Mouse (Mus musculus) limb, embryonic 11.5 days (tissue): ENCODE measurements at regions not wholly inside any gene's neighbourhood (a gene's known extent, or its start where the extent isn't known, plus 50 kb on each side); places are given as distances from the start of the nearest gene placed in this dataset.

Experiments
- ATAC-seq: fragments of 200-750 bp; cut with Nextera tagmentation; 2 replicates; pipeline ENCODE4 v1.8.0; 2017; ENCODE audit warnings: low read depth; ENCODE audit not compliant: insufficient number of reproducible peaks, low FRiP score, low TSS enrichment
- DNase-seq: peaks from one replicate; pipeline ENCODE4 v3.0.0-alpha.2; 2015; ENCODE audit warnings: low spot score
- H3K27ac ChIP-seq: fragments of 300-500 bp; sonication (generic); replicated peaks from 2 replicates; pipeline ENCODE4 v1.5.1; 2014; ENCODE audit warnings: low read depth, mild to moderate bottlenecking, low read length
- H3K27me3 ChIP-seq: fragments of 300-500 bp; sonication (generic); 2 replicates; pipeline ENCODE4 v1.6.1; 2014; ENCODE audit warnings: mild to moderate bottlenecking, low read length, mixed read lengths; ENCODE audit not compliant: control insufficient read depth, insufficient read depth
- H3K36me3 ChIP-seq: fragments of 300-500 bp; sonication (generic); 2 replicates; pipeline ENCODE4 v1.6.1; 2014; ENCODE audit warnings: mild to moderate bottlenecking, low read length, moderate library complexity, mixed read lengths; ENCODE audit not compliant: control insufficient read depth, insufficient read depth
- H3K4me1 ChIP-seq: fragments of 300-500 bp; sonication (generic); 2 replicates; pipeline ENCODE4 v1.6.1; 2014; ENCODE audit warnings: low read length, mixed read lengths; ENCODE audit not compliant: control insufficient read depth, insufficient read depth
- H3K4me2 ChIP-seq: fragments of 300-500 bp; sonication (generic); 2 replicates; pipeline ENCODE4 v1.6.1; 2014; ENCODE audit warnings: low read depth, mild to moderate bottlenecking, moderate library complexity; ENCODE audit not compliant: severe bottlenecking
- H3K4me3 ChIP-seq: fragments of 300-500 bp; sonication (generic); 2 replicates; pipeline ENCODE4 v1.5.1; 2014; ENCODE audit warnings: low read depth, low read length
- H3K9ac ChIP-seq: fragments of 300-500 bp; sonication (generic); 2 replicates; pipeline ENCODE4 v1.6.1; 2014; ENCODE audit warnings: mild to moderate bottlenecking, low read length
- H3K9me3 ChIP-seq: fragments of 300-500 bp; sonication (generic); 2 replicates; pipeline ENCODE4 v1.6.1; 2016; ENCODE audit warnings: low read length; ENCODE audit not compliant: control insufficient read depth
- WGBS: fragments of 180-500 bp; shearing (Covaris S2); extraction: QIAGEN DNeasy Blood & Tissue Kit; methylation state at CpG from one replicate; pipeline ENCODE4 v1.1.7; 2014; 5-methylcytosine and 5-hydroxymethylcytosine counted together

GRCm38 (mm10) chr14:47986941-47987340 lies 133.7 kb upstream of the Peli2 start:
- Histone ChIP-seq H3K4me1 (no peaks in the 10 kb centered on the region), H3K27ac (no peak overlapping the region), H3K27me3 (no peaks in the 10 kb centered on the region), H3K4me2 (no peak overlapping the region), H3K36me3 (no peaks in the 10 kb centered on the region), H3K9me3 (no peaks in the 10 kb centered on the region), H3K9ac (no peak overlapping the region), H3K4me3 (no peak overlapping the region)
- 23% methylated on average over 5 of the region's 5 CpGs for WGBS
- ATAC-seq (no peak), DNase-seq (no peak)

GRCm38 (mm10) chr14:47987392-47988075 lies 133.1 kb upstream of the Peli2 start:
- Histone ChIP-seq H3K4me2 (no peak overlapping the region), H3K9ac (no peak overlapping the region), H3K36me3 (no peaks in the 10 kb centered on the region), H3K9me3 (no peaks in the 10 kb centered on the region), H3K4me3 (no peak overlapping the region), H3K4me1 (no peaks in the 10 kb centered on the region), H3K27ac (no peak overlapping the region), H3K27me3 (no peaks in the 10 kb centered on the region)
- 29% methylated on average over 7 of the region's 7 CpGs for WGBS
- DNase-seq, result peak; percentile 28
- no peak for ATAC-seq

- Histone ChIP-seq H3K27me3 (no peaks in the 10 kb centered on the region), H3K4me2 (no peak overlapping the region), H3K9me3 (no peaks in the 10 kb centered on the region), H3K4me3 (no peak overlapping the region), H3K36me3 (no peaks in the 10 kb centered on the region), H3K27ac (no peak overlapping the region), H3K9ac (no peak overlapping the region), H3K4me1 (no peaks in the 10 kb centered on the region)
- DNase-seq (no peak), ATAC-seq (no peak)
- WGBS, result 61% methylated on average over 3 of the region's 3 CpGs
Observed at GRCm38 (mm10) chr14:47988131-47988530, 132.5 kb upstream of the Peli2 start.

GRCm38 (mm10) chr14:47989315-47989714 lies 131.3 kb upstream of the Peli2 start:
- no peak for ATAC-seq

GRCm38 (mm10) chr14:47990716-47991115 lies 129.9 kb upstream of the Peli2 start:
- ATAC-seq (no peak), DNase-seq (no peak)
- Histone ChIP-seq H3K4me3 (no peak overlapping the region), H3K9me3 (no peaks in the 10 kb centered on the region), H3K36me3 (no peaks in the 10 kb centered on the region), H3K9ac (no peak overlapping the region), H3K27ac (no peak overlapping the region), H3K4me1 (no peaks in the 10 kb centered on the region), H3K4me2 (no peak overlapping the region), H3K27me3 (no peaks in the 10 kb centered on the region)
- 81% methylated on average over 3 of the region's 3 CpGs for WGBS

More at GRCm38 (mm10) chr14:47989315-47989714, 131.3 kb upstream of the Peli2 start:
- H3K9me3 ChIP-seq, result no peaks in the 10 kb centered on the region
- H3K27ac ChIP-seq, result no peak overlapping the region
- H3K4me2 ChIP-seq, result no peak overlapping the region
- no peak overlapping the region for H3K4me3 ChIP-seq
- H3K27me3 ChIP-seq, result no peaks in the 10 kb centered on the region
- no peaks in the 10 kb centered on the region for H3K36me3 ChIP-seq
- H3K9ac ChIP-seq, result no peak overlapping the region
- 76% methylated on average over 5 of the region's 5 CpGs for WGBS
- no peak for DNase-seq
- no peaks in the 10 kb centered on the region for H3K4me1 ChIP-seq

GRCm38 (mm10) chr14:47991546-47991945 lies 129.1 kb upstream of the Peli2 start:
- ATAC-seq (no peak), DNase-seq (no peak)
- H3K27ac ChIP-seq, result no peak overlapping the region

GRCm38 (mm10) chr14:47992091-47992490 lies 128.5 kb upstream of the Peli2 start:
- H3K27ac ChIP-seq, result no peak overlapping the region
- no peak overlapping the region for H3K4me3 ChIP-seq
- no peaks in the 10 kb centered on the region for H3K4me1 ChIP-seq
- ATAC-seq (no peak), DNase-seq (no peak)
- H3K36me3 ChIP-seq, result no peaks in the 10 kb centered on the region
- H3K9me3 ChIP-seq, result no peaks in the 10 kb centered on the region
- H3K27me3 ChIP-seq, result no peaks in the 10 kb centered on the region
- H3K9ac ChIP-seq, result no peak overlapping the region
- no peak overlapping the region for H3K4me2 ChIP-seq
- WGBS, result 75% methylated on average over 5 of the region's 5 CpGs

More at GRCm38 (mm10) chr14:47991546-47991945, 129.1 kb upstream of the Peli2 start:
- WGBS, result 92% methylated on average over 7 of the region's 7 CpGs
- H3K4me3 ChIP-seq, result no peak overlapping the region
- H3K4me1 ChIP-seq, result no peaks in the 10 kb centered on the region
- H3K9me3 ChIP-seq, result no peaks in the 10 kb centered on the region
- no peaks in the 10 kb centered on the region for H3K36me3 ChIP-seq
- H3K4me2 ChIP-seq, result no peak overlapping the region
- H3K27me3 ChIP-seq, result no peaks in the 10 kb centered on the region
- no peak overlapping the region for H3K9ac ChIP-seq

GRCm38 (mm10) chr14:47992851-47993250 lies 127.8 kb upstream of the Peli2 start:
- Histone ChIP-seq H3K27ac (no peak overlapping the region), H3K9ac (no peak overlapping the region), H3K9me3 (no peaks in the 10 kb centered on the region), H3K4me2 (no peak overlapping the region), H3K4me1 (no peaks in the 10 kb centered on the region), H3K4me3 (no peak overlapping the region), H3K27me3 (no peaks in the 10 kb centered on the region), H3K36me3 (no peaks in the 10 kb centered on the region)
- DNase-seq, result no peak
- no peak for ATAC-seq
- WGBS, result 89% methylated on average over 5 of the region's 5 CpGs

- Histone ChIP-seq H3K4me1 (no peaks in the 10 kb centered on the region), H3K27ac (no peak overlapping the region), H3K9me3 (no peaks in the 10 kb centered on the region), H3K36me3 (no peaks in the 10 kb centered on the region), H3K4me3 (no peak overlapping the region), H3K27me3 (no peaks in the 10 kb centered on the region), H3K4me2 (no peak overlapping the region), H3K9ac (no peak overlapping the region)
- 93% methylated on average over 8 of the region's 8 CpGs for WGBS
- DNase-seq (no peak), ATAC-seq (no peak)
Observed at GRCm38 (mm10) chr14:47998936-47999335, 121.7 kb upstream of the Peli2 start.
